Mouse (Mus musculus) embryonic facial prominence, embryonic 12.5 days (tissue): Measurements from ENCODE around the gene Ints1. TPM values are rescaled to one million over a fixed set of nuclear protein-coding genes. Genes with fewer than 3 reads are reported as not detected.
"Not testable (repeated sequence)": the region's sequence is repeated elsewhere in the genome, so short reads cannot be mapped to it uniquely, and the experiment has no call there.

Experiments used
- ATAC-seq: fragments of 200-750 bp; cut with Nextera tagmentation; 2 replicates; pipeline ENCODE4 v1.8.0; 2017; ENCODE audit not compliant: insufficient number of reproducible peaks, insufficient read depth, low FRiP score, low TSS enrichment
- H3K27ac ChIP-seq: fragments of 300-500 bp; sonication (generic); 2 replicates; pipeline ENCODE4 v1.5.1; 2016; ENCODE audit warnings: mild to moderate bottlenecking
- H3K27me3 ChIP-seq: fragments of 300-500 bp; sonication (generic); 2 replicates; pipeline ENCODE4 v1.6.1; 2016; ENCODE audit warnings: mild to moderate bottlenecking, moderate library complexity
- H3K36me3 ChIP-seq: fragments of 300-500 bp; sonication (generic); 2 replicates; pipeline ENCODE4 v1.6.1; 2016; ENCODE audit warnings: mild to moderate bottlenecking
- H3K4me1 ChIP-seq: fragments of 300-500 bp; sonication (generic); 2 replicates; pipeline ENCODE4 v1.6.1; 2016
- H3K4me2 ChIP-seq: fragments of 300-500 bp; sonication (generic); replicated peaks from 2 replicates; pipeline ENCODE4 v1.6.1; 2016; ENCODE audit warnings: mild to moderate bottlenecking, moderate library complexity
- H3K4me3 ChIP-seq: fragments of 300-500 bp; sonication (generic); 2 replicates; pipeline ENCODE4 v1.5.1; 2016; ENCODE audit warnings: mild to moderate bottlenecking
- H3K9ac ChIP-seq: fragments of 300-500 bp; sonication (generic); 2 replicates; pipeline ENCODE4 v1.6.1; 2016; ENCODE audit warnings: mild to moderate bottlenecking, moderate library complexity
- H3K9me3 ChIP-seq: fragments of 300-500 bp; sonication (generic); 2 replicates; pipeline ENCODE4 v1.6.1; 2016; ENCODE audit warnings: mild to moderate bottlenecking, moderate library complexity
- WGBS: fragments of 180-500 bp; shearing (Covaris S2); methylation state at CpG from one replicate; pipeline ENCODE4 v1.1.7; 2016; 5-methylcytosine and 5-hydroxymethylcytosine counted together
- polyA plus RNA-seq: library from polyadenylated mRNA; unstranded; fragments of >200 nt; fragmentation: Nextera tagmentation; extraction: Ambion mirVana; gene quantifications from 2 replicates; pipeline ENCODE4 v1.2.1, GENCODE M21; 2016

The Ints1 gene
- polyA plus RNA-seq, 1 experiment from 2014 or later: 34.5 TPM

- no peak overlapping the region for H3K9ac ChIP-seq
- 6% methylated on average over 3 of the region's 3 CpGs for WGBS
- H3K9me3 ChIP-seq: no peaks in the 10 kb centered on the region
- no peak overlapping the region for H3K4me3 ChIP-seq
- no peak overlapping the region for H3K4me2 ChIP-seq
- no peak overlapping the region for H3K27ac ChIP-seq
- H3K27me3 ChIP-seq: no peaks in the 10 kb centered on the region
- ATAC-seq: peak; percentile 69; the same call in 1 of the 2 replicates
- 0 out of 2 replicates have a peak, but pooled peaks cover 8% of the 10 kb centered on the region for H3K36me3 ChIP-seq
- H3K4me1 ChIP-seq: 0 out of 2 replicates have a peak, but pooled peaks cover 4% of the 10 kb centered on the region
Observed at GRCm38 (mm10) chr5:139745771-139746170, 29.7 kb downstream of the Ints1 start.

GRCm38 (mm10) chr5:139742640-139743039 lies 32.8 kb downstream of the Ints1 start:
- H3K9ac ChIP-seq, H3K27me3 ChIP-seq, ATAC-seq, H3K4me1 ChIP-seq, H3K4me3 ChIP-seq, H3K36me3 ChIP-seq, H3K4me2 ChIP-seq, H3K9me3 ChIP-seq, H3K27ac ChIP-seq: not testable (repeated sequence)
- 55% methylated on average over 3 of the region's 3 CpGs for WGBS

GRCm38 (mm10) chr5:139738592-139739315 lies 36.7 kb downstream of the Ints1 start:
- no peaks in the 10 kb centered on the region for H3K36me3 ChIP-seq
- WGBS: 76% methylated on average over 7 of the region's 7 CpGs
- no peak overlapping the region for H3K4me3 ChIP-seq
- H3K9ac ChIP-seq: no peak overlapping the region
- H3K9me3 ChIP-seq: no peaks in the 10 kb centered on the region
- no peak overlapping the region for H3K27ac ChIP-seq
- H3K4me2 ChIP-seq: no peak overlapping the region
- no peaks in the 10 kb centered on the region for H3K27me3 ChIP-seq
- no peak for ATAC-seq
- H3K4me1 ChIP-seq: peaks cover 21% of the 10 kb centered on the region

- Histone ChIP-seq H3K9ac (no peak overlapping the region), H3K4me3 (no peak overlapping the region), H3K27ac (no peak overlapping the region), H3K27me3 (no peaks in the 10 kb centered on the region), H3K9me3 (no peaks in the 10 kb centered on the region), H3K36me3 (no peaks in the 10 kb centered on the region), H3K4me2 (no peak overlapping the region), H3K4me1 (peaks cover 25% of the 10 kb centered on the region)
- ATAC-seq: no peak
- WGBS: 79% methylated on average over 14 of the region's 14 CpGs
Observed at GRCm38 (mm10) chr5:139737841-139738591, 37.5 kb downstream of the Ints1 start.

- Histone ChIP-seq H3K27ac (peak overlapping the region; percentile 69), H3K27me3 (no peaks in the 10 kb centered on the region), H3K4me1 (peaks cover 32% of the 10 kb centered on the region), H3K9me3 (no peaks in the 10 kb centered on the region), H3K4me2 (peak overlapping the region; percentile 95), H3K9ac (no peak overlapping the region), H3K36me3 (no peaks in the 10 kb centered on the region), H3K4me3 (peak overlapping the region; percentile 51)
- 12% methylated on average over 10 of the region's 10 CpGs for WGBS
- ATAC-seq: peak; percentile 58
Observed at GRCm38 (mm10) chr5:139736504-139736940, 39.0 kb downstream of the Ints1 start.

- H3K36me3 ChIP-seq: no peaks in the 10 kb centered on the region
- H3K9ac ChIP-seq: peak within 1 kb of the TSS; percentile 51
- peak within 1 kb of the TSS; percentile 95 for H3K4me2 ChIP-seq
- peak within 1 kb of the TSS; percentile 69 for H3K27ac ChIP-seq
- 5% methylated on average over 47 of the region's 50 CpGs for WGBS
- peaks cover 38% of the 10 kb centered on the region for H3K4me1 ChIP-seq
- peak; percentile 91 for ATAC-seq
- H3K9me3 ChIP-seq: no peaks in the 10 kb centered on the region
- H3K4me3 ChIP-seq: peak within 1 kb of the TSS; percentile 51
- no peaks in the 10 kb centered on the region for H3K27me3 ChIP-seq
Observed at GRCm38 (mm10) chr5:139735677-139736503, 39.6 kb downstream of the Ints1 start, which contains the start of gene Micall2. TSS of gene Micall2 (minus strand) at chr5:139736336.

GRCm38 (mm10) chr5:139734746-139735145 lies 40.7 kb downstream of the Ints1 start:
- WGBS: 85% methylated on average over 7 of the region's 7 CpGs
- peaks cover 50% of the 10 kb centered on the region for H3K4me1 ChIP-seq
- no peak overlapping the region for H3K27ac ChIP-seq
- no peak for ATAC-seq
- H3K4me3 ChIP-seq: no peak overlapping the region
- no peak overlapping the region for H3K9ac ChIP-seq
- no peaks in the 10 kb centered on the region for H3K36me3 ChIP-seq
- peak overlapping the region; percentile 95 for H3K4me2 ChIP-seq
- no peaks in the 10 kb centered on the region for H3K9me3 ChIP-seq
- H3K27me3 ChIP-seq: no peaks in the 10 kb centered on the region

GRCm38 (mm10) chr5:139734016-139734415 lies 41.5 kb downstream of the Ints1 start:
- Histone ChIP-seq H3K4me2 (no peak overlapping the region), H3K36me3 (no peaks in the 10 kb centered on the region), H3K27me3 (no peaks in the 10 kb centered on the region), H3K27ac (no peak overlapping the region), H3K9ac (no peak overlapping the region), H3K4me3 (no peak overlapping the region), H3K9me3 (no peaks in the 10 kb centered on the region), H3K4me1 (peaks cover 52% of the 10 kb centered on the region)
- no peak for ATAC-seq
- 82% methylated on average over 3 of the region's 3 CpGs for WGBS

- Histone ChIP-seq H3K27me3 (no peaks in the 10 kb centered on the region), H3K9ac (0 out of 2 replicates have a peak overlapping the region, but pooled peaks have one; percentile 21), H3K9me3 (no peaks in the 10 kb centered on the region), H3K4me3 (no peak overlapping the region), H3K4me2 (no peak overlapping the region), H3K4me1 (peaks cover 58% of the 10 kb centered on the region), H3K27ac (peak overlapping the region; percentile 55; the same call in 1 of the 2 replicates), H3K36me3 (no peaks in the 10 kb centered on the region)
- no peak for ATAC-seq
- WGBS: 66% methylated on average over 11 of the region's 11 CpGs
Observed at GRCm38 (mm10) chr5:139732634-139733107, 42.8 kb downstream of the Ints1 start.

- H3K9me3 ChIP-seq: no peaks in the 10 kb centered on the region
- H3K4me3 ChIP-seq: no peak overlapping the region
- peak overlapping the region; percentile 92 for H3K27ac ChIP-seq
- ATAC-seq: no peak; the same call in 1 of the 2 replicates
- H3K4me2 ChIP-seq: peak overlapping the region; percentile 23
- H3K4me1 ChIP-seq: peaks cover 53% of the 10 kb centered on the region
- no peaks in the 10 kb centered on the region for H3K36me3 ChIP-seq
- 23% methylated on average over 8 of the region's 8 CpGs for WGBS
- no peaks in the 10 kb centered on the region for H3K27me3 ChIP-seq
- no peak overlapping the region; the same call in 1 of the 2 replicates for H3K9ac ChIP-seq
Observed at GRCm38 (mm10) chr5:139730712-139731486, 44.6 kb downstream of the Ints1 start.
